Mouse (Mus musculus) cortical plate, adult 2 months (tissue): ENCODE data around the gene Fgfr2.

ENCODE experiments used
- CTCF ChIP-seq: fragments of 200-500 bp; IDR thresholded peaks from 2 replicates; pipeline ENCODE4 v1.5.1; 2011; ENCODE audit warnings: mild to moderate bottlenecking, control low read depth, low read length; ENCODE audit not compliant: insufficient read depth; ENCODE audit errors: extremely low read depth
- POLR2A ChIP-seq: fragments of 200-500 bp; IDR thresholded peaks from 2 replicates; pipeline ENCODE4 v1.6.1; 2011; ENCODE audit warnings: mild to moderate bottlenecking, low read length, control low read depth; ENCODE audit not compliant: insufficient read depth; ENCODE audit errors: extremely low read depth

GRCm38 (mm10) chr7:132690716-132691472, 432.3 kb downstream of the Fgfr2 start:
- TF ChIP-seq POLR2A, result no peak
- no peak for TF ChIP-seq CTCF
